Mouse (Mus musculus) gastrocnemius, postnatal 36 days (tissue): ENCODE data around the gene Lcp1. TPM values are rescaled to one million over a fixed set of nuclear protein-coding genes. Genes with fewer than 3 reads are reported as not detected.

ENCODE experiments used
- DNase-seq, 2 experiments: peaks; one replicate each; pipeline ENCODE4 v3.0.0; 2022
- intact Hi-C: fragments of 180-260 bp; cut with DNase I; formaldehyde crosslinking; loops from one replicate; pipeline ENCODE4 v1.15.1; 2025
- total RNA-seq, 2 experiments: library from RNA; stranded (reverse); gene quantifications; 2 replicates each; pipeline ENCODE4 v1.2.3; 2021

Lcp1 gene
- total RNA-seq, 2 experiments from 2014 or later, result 3.4 to 3.9 TPM

DNA sequence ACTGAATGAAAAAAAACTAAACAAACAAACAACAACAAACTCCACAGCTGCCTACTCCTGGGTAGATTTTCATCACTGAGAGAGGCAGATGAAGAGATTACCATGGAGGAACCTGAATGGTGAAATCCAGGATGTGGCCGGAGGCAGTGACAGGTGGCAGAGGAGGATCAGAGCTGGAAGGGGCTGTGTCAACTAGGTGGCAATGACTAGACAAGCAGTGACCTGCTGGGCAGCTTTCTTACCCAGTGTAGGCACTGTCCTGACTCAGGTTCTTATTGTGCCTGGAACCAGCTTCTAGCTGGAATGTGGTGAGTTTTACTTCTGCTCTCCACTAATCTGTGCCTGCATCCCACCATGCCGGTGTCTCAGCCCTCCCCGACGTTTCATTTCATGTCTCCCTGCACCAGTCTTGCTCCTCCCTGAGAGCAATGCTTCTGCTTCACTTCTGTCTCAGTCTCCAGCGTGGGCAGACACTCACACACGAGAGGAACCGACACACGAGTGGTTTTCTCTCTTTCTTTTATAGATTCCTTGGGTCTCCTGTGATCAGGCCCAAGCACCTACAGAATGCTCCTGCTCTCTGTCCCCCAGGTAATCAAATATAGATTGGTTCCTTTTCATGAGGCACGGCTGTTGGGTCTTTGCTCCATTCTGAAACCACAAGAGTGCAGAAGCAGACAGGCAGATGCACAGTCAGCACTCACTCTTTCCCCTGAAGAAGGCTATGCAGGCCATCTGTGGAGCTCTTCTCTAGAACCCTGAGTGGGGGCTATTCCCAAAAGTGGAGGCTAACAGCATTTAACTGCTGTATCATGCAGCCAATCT is 44.0 kb downstream of the Lcp1 start:
- intact Hi-C loops, result no loop called here
- no peak for DNase-seq

DNA sequence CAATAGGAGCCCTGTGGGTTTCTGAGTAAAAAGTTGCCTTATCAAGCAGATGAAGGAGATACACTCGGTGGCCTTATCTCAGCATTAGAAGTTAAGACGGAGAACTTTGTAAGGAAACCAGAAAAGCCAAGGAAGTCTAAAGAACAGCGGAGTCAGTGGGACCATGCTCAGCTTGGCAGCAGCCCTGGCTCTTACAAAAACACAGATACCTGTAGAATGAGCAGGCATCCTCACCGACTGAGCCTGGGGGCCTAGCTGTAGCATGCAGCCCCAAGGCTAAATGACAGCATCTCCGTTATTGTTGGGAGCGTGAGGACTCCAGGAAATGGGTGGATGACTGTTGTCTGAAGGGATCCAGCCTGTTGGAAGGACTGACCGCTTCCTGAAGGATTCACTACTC is 44.9 kb downstream of the Lcp1 start:
- DNase-seq, result no peak
- intact Hi-C loops, result no loop called here

GRCm38 (mm10) chr14:75176425-75177045 is 45.6 kb downstream of the Lcp1 start:
- intact Hi-C loops, result no loop called here
- no peak for DNase-seq

- intact Hi-C loops, result no loop called here
- no peak for DNase-seq
These were observed 46.5 kb downstream of the Lcp1 start for GRCm38 (mm10) chr14:75177400-75177799.

DNA sequence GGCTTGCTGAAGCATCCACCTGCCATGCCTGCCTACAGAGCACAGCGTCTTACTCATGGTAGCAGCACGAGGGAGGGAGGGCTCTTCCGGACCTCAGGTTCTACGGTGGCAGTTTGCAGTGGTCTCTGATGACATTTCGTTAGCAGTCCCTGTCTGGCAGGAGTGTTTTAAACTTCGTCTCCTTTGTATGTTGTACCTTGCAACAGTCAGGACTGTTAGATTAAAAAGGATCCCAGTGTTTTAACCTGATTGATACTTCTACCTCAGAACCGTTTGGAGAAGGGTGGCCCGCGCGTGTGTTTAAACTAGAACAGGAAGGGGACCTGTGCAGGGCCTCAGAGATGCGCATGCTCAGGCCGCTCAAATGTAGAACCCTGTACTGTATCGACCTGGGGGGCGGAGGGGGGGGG is 47.5 kb downstream of the Lcp1 start:
- intact Hi-C loops, result no loop called here
- no peak for DNase-seq

GRCm38 (mm10) chr14:75178801-75179211 is 47.9 kb downstream of the Lcp1 start:
- no peak for DNase-seq
- intact Hi-C loops, result no loop called here

DNA sequence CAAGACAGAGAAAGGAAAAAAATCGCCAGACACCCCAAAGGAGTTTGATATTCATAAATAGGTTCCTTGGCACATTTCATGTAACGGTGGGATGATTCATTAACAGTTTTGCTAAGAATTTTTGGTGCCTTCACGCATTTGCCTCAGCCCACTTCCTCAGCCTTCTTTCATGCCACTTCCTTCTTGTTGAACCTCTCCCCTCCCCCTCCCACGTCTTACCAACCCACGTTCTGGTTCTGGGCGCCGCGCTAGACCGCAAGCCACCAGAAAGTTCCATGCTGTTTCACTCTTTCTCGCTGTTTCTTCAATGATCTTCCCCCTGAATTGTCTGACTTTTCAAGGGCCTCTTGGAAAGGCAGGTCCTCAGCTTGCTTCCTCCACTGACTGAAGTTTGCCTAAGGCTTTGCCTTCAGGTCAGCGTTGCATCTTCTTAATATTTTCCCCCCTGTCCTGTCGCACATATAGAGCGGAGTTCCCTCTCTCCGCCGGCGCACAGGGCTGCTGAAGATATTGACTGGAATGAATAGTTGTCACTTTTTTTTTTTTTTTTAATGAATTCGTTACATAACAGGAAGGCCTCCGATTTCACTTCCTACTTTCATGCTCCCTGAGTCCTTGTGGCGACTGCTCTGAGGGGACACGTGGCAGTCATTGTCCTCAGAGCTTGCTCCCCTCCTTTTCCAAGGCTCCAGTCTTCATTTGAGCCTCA is 48.5 kb downstream of the Lcp1 start:
- DNase-seq, result no peak
- intact Hi-C loops, result no loop called here

DNA sequence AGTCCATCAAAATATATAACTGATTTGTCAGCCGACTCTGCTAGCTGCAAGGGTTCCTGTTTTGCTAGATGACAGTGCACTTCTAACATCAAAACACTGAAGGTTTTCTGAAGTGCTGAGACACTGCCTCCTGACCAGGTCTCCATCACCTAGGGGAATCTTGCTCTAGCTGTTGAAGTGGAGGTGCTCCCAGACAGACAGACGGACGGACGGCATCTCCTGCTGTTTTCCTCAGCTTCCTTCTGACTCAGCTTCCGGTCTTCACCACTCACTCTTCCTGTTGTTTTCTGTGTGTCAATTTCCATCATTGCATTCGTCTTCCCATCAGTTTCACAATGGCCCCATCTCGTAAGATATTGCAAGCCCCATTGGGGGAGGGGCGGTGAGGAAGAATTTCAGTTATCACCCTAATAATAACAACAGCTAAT is 49.7 kb downstream of the Lcp1 start:
- intact Hi-C loops, result no loop called here

GRCm38 (mm10) chr14:75181062-75181935 is 50.4 kb downstream of the Lcp1 start:
- no peak for DNase-seq
- intact Hi-C loops, result no loop called here

More for the DNA sequence above, 49.7 kb downstream of the Lcp1 start:
- no peak for DNase-seq

DNA sequence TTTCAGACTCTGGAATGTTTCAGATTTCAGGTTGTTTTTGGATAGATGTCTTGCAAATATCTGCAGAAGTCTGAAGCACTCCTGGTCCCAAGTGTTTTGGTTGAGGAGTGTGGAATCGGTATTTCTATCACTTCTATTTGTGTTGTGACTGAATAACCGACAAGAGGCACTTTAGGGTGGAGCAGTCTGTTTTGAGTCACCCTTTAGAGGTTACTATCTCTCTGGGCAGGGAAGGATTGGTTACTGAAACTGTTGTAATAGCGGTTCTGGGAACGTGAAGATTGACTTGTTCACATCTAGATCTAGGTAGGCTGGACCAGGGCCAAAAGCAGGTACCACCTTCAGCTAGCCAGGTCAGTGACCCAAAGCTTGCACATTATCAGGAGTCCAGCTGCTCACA is 51.5 kb downstream of the Lcp1 start:
- intact Hi-C loops, result no loop called here
- DNase-seq, result no peak

DNA sequence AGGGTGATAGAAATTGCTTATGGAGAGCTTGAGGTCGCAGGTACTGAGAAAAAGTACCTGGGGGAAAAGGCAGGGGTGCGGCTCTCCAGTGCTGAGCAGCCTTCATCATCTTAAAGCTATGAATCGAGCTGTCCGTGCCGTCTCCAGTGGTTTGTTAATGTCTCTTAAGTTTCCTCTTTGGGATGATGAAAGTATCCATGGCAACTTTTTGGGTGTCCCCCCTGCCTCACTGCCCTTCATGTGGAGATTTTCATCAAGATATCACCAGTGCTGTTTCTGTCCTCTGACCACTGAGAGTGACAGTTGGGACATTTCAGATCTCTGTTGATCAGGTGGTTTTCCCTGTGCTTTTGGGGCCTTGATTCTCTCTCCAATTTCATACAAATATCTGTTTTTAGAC is 51.9 kb downstream of the Lcp1 start:
- no peak for DNase-seq
- intact Hi-C loops, result no loop called here

- DNase-seq, result no peak
- intact Hi-C loops, result no loop called here
These were observed 53.3 kb downstream of the Lcp1 start for GRCm38 (mm10) chr14:75184069-75184790.

DNA sequence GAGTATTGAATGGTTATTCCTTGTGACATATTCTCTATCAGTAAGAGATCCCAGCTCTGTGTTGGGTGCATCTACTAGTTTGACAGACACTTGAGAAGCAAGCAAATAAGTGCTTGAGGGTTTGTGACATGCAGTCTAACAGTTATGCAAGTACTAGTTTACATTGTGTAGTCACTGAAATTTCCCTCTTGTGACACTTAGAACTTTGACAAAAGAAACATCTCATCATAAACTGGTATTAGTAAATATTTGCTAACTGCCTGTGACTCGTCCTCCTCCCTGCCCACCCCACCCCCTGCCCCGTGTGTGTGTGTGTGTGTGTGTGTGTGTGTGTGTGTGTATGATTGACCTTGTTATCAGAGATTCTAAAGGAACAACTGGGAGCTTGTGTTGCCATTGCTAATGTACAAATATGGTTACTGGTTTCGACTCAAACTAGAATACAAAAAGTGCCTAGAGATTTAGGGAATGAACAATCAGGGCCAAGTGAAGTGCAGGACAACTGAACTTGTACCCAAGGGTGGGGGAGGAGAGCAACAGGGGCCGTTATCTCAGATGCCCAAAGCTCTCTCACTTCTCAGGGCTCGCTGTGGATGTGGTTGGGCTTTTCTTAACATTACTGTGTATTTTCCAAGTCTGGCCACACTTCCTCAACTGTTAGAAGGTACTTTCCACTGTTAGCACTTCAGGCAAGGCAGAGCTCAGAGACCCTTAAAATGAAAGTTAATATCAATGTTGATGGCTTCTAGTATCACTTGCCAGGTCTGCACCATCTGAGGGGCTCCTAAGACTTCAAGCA is 55.1 kb downstream of the Lcp1 start:
- intact Hi-C loops, result no loop called here
- no peak for DNase-seq

- intact Hi-C loops, result no loop called here
- no peak for DNase-seq
These were observed 56.0 kb downstream of the Lcp1 start for GRCm38 (mm10) chr14:75186858-75187415.

DNA sequence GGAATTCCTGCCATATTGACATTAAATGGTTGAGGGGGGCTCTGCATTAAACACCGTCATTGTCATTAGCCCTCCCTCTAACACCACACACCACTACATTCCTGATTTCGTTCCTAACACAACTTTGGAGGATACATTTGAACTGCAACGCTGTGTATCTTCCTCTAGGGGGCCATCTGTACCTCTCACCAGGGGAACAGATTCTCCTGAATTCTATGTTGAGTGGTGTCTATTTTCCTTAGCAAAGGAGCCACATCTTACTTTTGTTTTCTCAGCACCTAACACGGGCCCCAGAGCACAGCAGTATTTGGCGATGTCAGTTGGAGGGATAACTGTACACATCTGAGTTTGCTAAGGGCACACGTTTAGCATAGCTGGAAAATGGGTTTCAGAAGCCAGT is 57.6 kb downstream of the Lcp1 start:
- no peak for DNase-seq
- intact Hi-C loops, result no loop called here

GRCm38 (mm10) chr14:75189031-75189430 is 58.1 kb downstream of the Lcp1 start:
- intact Hi-C loops, result no loop called here
- DNase-seq, result no peak

DNA sequence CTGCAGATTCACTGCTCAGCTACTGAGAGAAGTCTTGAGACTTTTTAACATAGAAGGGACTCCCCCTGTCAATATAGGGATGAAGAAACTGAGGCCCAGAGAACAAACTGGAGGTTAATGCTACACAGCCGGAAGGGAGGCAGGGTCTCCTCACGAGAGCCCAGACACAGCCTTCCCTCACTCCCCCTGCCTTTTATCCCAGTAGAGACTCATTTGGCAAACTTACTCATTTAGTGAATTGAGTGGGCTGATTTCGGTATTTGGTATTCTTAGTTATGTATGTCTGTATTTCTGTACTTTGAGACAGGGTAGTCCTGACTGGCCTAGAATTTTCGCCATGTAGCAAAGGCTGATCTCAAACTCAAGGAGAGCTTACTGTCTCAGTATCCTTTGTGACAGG is 59.8 kb downstream of the Lcp1 start:
- intact Hi-C loops, result no loop called here
- no peak for DNase-seq

GRCm38 (mm10) chr14:75192427-75192826 is 61.5 kb downstream of the Lcp1 start:
- DNase-seq, result no peak
- intact Hi-C loops, result no loop called here

GRCm38 (mm10) chr14:75192858-75193257 is 62.0 kb downstream of the Lcp1 start:
- intact Hi-C loops, result no loop called here
- no peak for DNase-seq
